Mouse (Mus musculus): ENCODE results near the gene Krt80. TPM values are rescaled to one million over a fixed set of nuclear protein-coding genes. Genes with fewer than 3 reads are reported as not detected.
A peak's percentile ranks its signal among the peaks of the same experiment; 100 is the strongest.

The Krt80 gene
- polyA plus RNA-seq, 1 experiment from 2014 or later, result 63.0 TPM

DNA sequence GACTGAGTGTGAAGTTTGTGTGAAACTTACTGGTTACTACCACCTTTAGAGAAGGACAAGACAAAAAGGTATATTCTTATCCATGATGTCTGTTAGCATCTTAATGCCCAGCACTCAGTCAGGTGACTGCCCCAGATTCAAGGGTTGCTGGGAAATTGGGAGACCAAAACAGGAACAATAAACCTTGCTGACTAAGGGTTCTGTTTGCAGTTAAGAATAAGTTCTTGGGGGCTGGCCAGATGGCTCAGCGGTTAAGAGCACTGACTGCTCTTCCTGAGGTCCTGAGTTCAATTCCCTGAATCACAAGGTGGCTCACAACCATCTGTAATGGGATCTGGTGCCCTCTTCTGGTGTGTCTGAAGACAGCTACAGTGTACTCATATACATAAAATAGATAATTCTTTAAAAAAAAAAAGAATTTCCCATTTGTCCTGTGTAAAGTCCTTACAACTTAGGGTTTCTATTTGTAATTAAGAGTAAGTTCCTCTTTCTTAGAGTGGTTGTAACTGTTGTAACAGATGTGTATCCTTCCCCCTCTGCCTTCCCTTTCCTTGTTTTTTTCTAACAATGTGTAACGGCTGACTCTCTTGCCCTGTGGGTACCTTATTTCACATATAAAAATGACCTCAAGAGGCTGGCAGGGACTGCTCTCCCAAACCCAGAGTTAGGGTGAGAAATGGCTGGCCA is 52.0 kb downstream of the Krt80 start:
- TF ChIP-seq EP300 (optimal IDR thresholded peaks at IDR 0.05) (no peak), CTCF (IDR thresholded peaks at IDR 0.05; ENCODE audit: low read depth) (0 out of 2 replicates have a peak, but pooled peaks have one; percentile 4)
- H3K27ac ChIP-seq (replicated peaks), result no peak overlapping the region

DNA sequence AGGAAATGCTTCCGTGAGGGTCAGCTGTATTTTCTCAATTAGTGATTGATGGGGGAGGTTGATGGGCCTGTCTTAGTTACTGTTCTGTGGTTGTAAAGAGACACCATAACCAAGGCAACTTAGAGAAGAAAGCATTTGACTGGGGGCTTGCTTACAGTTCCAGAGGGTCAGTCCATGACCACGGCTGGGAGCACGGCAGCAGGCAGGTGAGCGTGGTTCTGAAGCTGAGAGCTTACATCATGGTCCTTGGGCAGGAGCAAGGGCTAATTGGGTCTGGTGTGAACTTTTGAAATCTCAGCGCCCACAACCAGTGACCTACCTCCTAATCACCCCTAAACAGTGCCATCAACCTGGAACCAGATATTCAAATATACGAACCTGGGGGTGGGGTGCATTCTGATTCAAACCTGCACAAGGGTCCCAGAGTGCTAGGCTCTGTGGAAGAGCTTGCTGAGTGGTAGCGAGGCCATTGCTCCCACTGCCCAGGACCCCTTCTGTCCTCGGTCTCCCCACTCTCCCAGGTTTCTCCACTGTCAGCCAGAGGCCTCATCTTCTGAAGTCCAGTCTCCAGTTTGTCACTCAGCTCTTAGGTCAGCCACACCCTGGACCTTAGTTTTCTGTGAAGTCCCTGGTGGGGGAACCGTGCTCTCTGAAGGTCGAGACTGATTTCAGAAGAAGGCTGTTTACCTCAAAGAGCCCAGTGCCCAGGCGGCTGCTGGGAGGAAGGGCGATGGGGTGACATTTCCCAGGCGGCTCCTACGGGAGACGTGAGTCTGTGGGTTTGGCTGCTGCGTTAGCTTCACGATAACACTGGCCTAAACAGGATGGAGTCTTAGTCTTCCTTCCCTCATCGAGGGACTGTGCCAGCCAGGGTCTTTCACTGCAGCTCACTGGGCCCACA is 52.8 kb downstream of the Krt80 start:
- Histone ChIP-seq H3K9ac (ENCODE audit: low read length) (no peak overlapping the region), H3K27me3 (ENCODE audit: control insufficient read depth, insufficient read depth, low read length) (no peaks in the 10 kb centered on the region), H3K4me3 (ENCODE audit: low read depth, low read length) (no peak overlapping the region), H3K4me2 (replicated peaks; ENCODE audit: low read depth) (no peak overlapping the region), H3K27ac (replicated peaks) (no peak overlapping the region), H3K9me3 (ENCODE audit: control insufficient read depth, low read length) (no peaks in the 10 kb centered on the region), H3K4me1 (replicated peaks; ENCODE audit: control insufficient read depth, insufficient read depth) (no peaks in the 10 kb centered on the region), H3K36me3 (ENCODE audit: control insufficient read depth, insufficient read depth, low read length) (no peaks in the 10 kb centered on the region)
- 62% methylated on average over 18 of the region's 18 CpGs for WGBS
- no peak for DNase-seq (ENCODE audit: low spot score)
- TF ChIP-seq CTCF (IDR thresholded peaks at IDR 0.05; ENCODE audit: low read depth) (no peak), EP300 (optimal IDR thresholded peaks at IDR 0.05) (no peak)
- ATAC-seq (ENCODE audit: low FRiP score, low TSS enrichment), result no peak

More for the DNA sequence above, 52.0 kb downstream of the Krt80 start:
- Histone ChIP-seq H3K36me3 (ENCODE audit: control insufficient read depth, insufficient read depth, low read length) (no peaks in the 10 kb centered on the region), H3K4me1 (replicated peaks; ENCODE audit: control insufficient read depth, insufficient read depth) (no peaks in the 10 kb centered on the region), H3K4me3 (ENCODE audit: low read depth, low read length) (no peak overlapping the region), H3K4me2 (replicated peaks; ENCODE audit: low read depth) (no peak overlapping the region), H3K27me3 (ENCODE audit: control insufficient read depth, insufficient read depth, low read length) (no peaks in the 10 kb centered on the region), H3K9me3 (ENCODE audit: control insufficient read depth, low read length) (no peaks in the 10 kb centered on the region), H3K9ac (ENCODE audit: low read length) (no peak overlapping the region)
- no peak for DNase-seq (ENCODE audit: low spot score)
- 83% methylated on average over 2 of the region's 2 CpGs for WGBS
- ATAC-seq (ENCODE audit: low FRiP score, low TSS enrichment), result no peak

DNA sequence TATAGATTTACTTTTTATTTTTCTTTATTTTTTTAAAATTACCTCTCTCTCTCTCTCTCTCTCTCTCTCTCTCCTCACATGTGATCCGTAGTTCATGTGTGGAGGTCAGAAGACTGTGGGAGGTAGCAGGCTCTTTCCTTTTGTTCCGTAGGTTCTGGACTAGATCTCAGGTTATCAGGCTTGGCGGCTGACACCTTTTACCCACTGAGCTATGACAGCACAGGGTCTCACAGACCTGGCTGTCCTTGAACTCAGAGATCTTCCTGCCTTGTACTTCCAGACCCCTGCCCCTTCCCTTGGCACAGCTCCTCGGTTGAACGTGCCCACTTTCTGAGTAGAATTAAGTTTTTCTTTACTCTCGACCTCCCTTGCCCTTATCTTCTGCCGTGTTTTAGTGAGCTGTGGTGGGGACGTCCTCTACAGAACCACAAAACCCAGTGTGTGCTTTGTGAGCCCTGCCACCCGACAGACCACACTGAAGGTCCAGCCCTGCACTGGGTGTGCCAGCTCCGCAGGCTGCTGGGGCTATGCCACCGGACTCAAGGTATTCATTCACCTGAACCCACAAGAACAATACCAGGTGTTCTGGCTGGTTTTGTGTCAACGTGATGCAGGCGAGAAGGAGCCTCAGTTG is 53.6 kb downstream of the Krt80 start:
- WGBS, result 49% methylated on average over 13 of the region's 13 CpGs

DNA sequence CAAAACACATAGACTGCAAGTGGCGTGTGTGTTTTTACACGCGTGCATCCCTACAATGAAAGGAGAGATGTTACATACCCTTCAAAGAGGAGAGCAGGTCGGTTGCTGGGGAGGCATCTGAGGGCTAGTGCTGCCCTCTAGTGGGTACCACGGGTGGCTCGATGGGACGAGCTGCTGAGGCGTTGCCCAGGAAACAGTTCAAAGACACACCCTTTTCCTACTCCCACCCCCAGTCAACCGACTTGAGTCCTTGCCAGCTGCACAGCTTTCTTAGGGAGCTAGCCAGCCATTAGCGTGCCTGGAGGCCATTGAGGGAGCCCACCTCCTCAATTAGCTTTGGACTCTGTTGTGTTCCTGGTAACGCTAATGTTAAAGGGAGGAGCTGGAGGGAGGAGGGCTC is 54.1 kb downstream of the Krt80 start:
- Histone ChIP-seq H3K9ac (ENCODE audit: low read length) (0 out of 2 replicates have a peak overlapping the region, but pooled peaks have one; percentile 9), H3K4me3 (ENCODE audit: low read depth, low read length) (peak overlapping the region; percentile 34), H3K27me3 (ENCODE audit: control insufficient read depth, insufficient read depth, low read length) (no peaks in the 10 kb centered on the region), H3K9me3 (ENCODE audit: control insufficient read depth, low read length) (no peaks in the 10 kb centered on the region), H3K4me1 (replicated peaks; ENCODE audit: control insufficient read depth, insufficient read depth) (no peaks in the 10 kb centered on the region), H3K36me3 (ENCODE audit: control insufficient read depth, insufficient read depth, low read length) (no peaks in the 10 kb centered on the region), H3K4me2 (replicated peaks; ENCODE audit: low read depth) (peak overlapping the region; percentile 60), H3K27ac (replicated peaks) (no peak overlapping the region)
- 2% methylated on average over 11 of the region's 11 CpGs for WGBS
- ATAC-seq (ENCODE audit: low FRiP score, low TSS enrichment) (peak; percentile 81), DNase-seq (ENCODE audit: low spot score) (peak; percentile 90)
- TF ChIP-seq EP300 (optimal IDR thresholded peaks at IDR 0.05) (no peak), CTCF (IDR thresholded peaks at IDR 0.05; ENCODE audit: low read depth) (peak; percentile 98)

More for the DNA sequence above, 53.6 kb downstream of the Krt80 start:
- Histone ChIP-seq H3K9ac (ENCODE audit: low read length) (0 out of 2 replicates have a peak overlapping the region, but pooled peaks have one; percentile 9), H3K4me3 (ENCODE audit: low read depth, low read length) (peak overlapping the region; percentile 34), H3K36me3 (ENCODE audit: control insufficient read depth, insufficient read depth, low read length) (no peaks in the 10 kb centered on the region), H3K4me2 (replicated peaks; ENCODE audit: low read depth) (peak overlapping the region; percentile 60), H3K9me3 (ENCODE audit: control insufficient read depth, low read length) (no peaks in the 10 kb centered on the region), H3K27ac (replicated peaks) (no peak overlapping the region), H3K4me1 (replicated peaks; ENCODE audit: control insufficient read depth, insufficient read depth) (no peaks in the 10 kb centered on the region), H3K27me3 (ENCODE audit: control insufficient read depth, insufficient read depth, low read length) (no peaks in the 10 kb centered on the region)
- DNase-seq (ENCODE audit: low spot score) (no peak), ATAC-seq (ENCODE audit: low FRiP score, low TSS enrichment) (no peak; the same call in 1 of the 2 replicates)
- no peak for TF ChIP-seq CTCF (IDR thresholded peaks at IDR 0.05; ENCODE audit: low read depth)
- no peak for TF ChIP-seq EP300 (optimal IDR thresholded peaks at IDR 0.05)

GRCm38 (mm10) chr15:101315378-101315777 is 54.6 kb downstream of the Krt80 start:
- H3K36me3 ChIP-seq (ENCODE audit: control insufficient read depth, insufficient read depth, low read length), result no peaks in the 10 kb centered on the region
- no peaks in the 10 kb centered on the region for H3K9me3 ChIP-seq (ENCODE audit: control insufficient read depth, low read length)
- H3K27ac ChIP-seq (replicated peaks), result no peak overlapping the region
- H3K4me1 ChIP-seq (replicated peaks; ENCODE audit: control insufficient read depth, insufficient read depth), result no peaks in the 10 kb centered on the region
- ATAC-seq (ENCODE audit: low FRiP score, low TSS enrichment) (no peak), DNase-seq (ENCODE audit: low spot score) (no peak)
- no peak overlapping the region for H3K4me3 ChIP-seq (ENCODE audit: low read depth, low read length)
- TF ChIP-seq EP300 (optimal IDR thresholded peaks at IDR 0.05) (no peak), CTCF (IDR thresholded peaks at IDR 0.05; ENCODE audit: low read depth) (no peak)
- H3K9ac ChIP-seq (ENCODE audit: low read length), result no peak overlapping the region
- no peak overlapping the region for H3K4me2 ChIP-seq (replicated peaks; ENCODE audit: low read depth)
- H3K27me3 ChIP-seq (ENCODE audit: control insufficient read depth, insufficient read depth, low read length), result no peaks in the 10 kb centered on the region
- 89% methylated on average over 4 of the region's 4 CpGs for WGBS
